Mouse (Mus musculus) stomach, embryonic 16.5 days (tissue): ENCODE measurements around the gene Patj. TPM values are rescaled to one million over a fixed set of nuclear protein-coding genes. Genes with fewer than 3 reads are reported as not detected.

Source experiments
- ATAC-seq: fragments of 200-750 bp; cut with Nextera tagmentation; 2 replicates; pipeline ENCODE4 v1.8.0; 2017; ENCODE audit warnings: moderate number of reproducible peaks, moderate TSS enrichment; ENCODE audit not compliant: insufficient read depth, low FRiP score
- H3K27ac ChIP-seq: fragments of 300-500 bp; sonication (generic); 2 replicates; pipeline ENCODE4 v1.5.1; 2014; ENCODE audit warnings: low read length
- H3K27me3 ChIP-seq: fragments of 300-500 bp; sonication (generic); 2 replicates; pipeline ENCODE4 v1.6.1; 2014; ENCODE audit warnings: low read length, control low read depth, mixed read lengths; ENCODE audit not compliant: control insufficient read depth, insufficient read depth
- H3K36me3 ChIP-seq: fragments of 300-500 bp; sonication (generic); 2 replicates; pipeline ENCODE4 v1.6.1; 2014; ENCODE audit warnings: low read length; ENCODE audit not compliant: control insufficient read depth, insufficient read depth
- H3K4me1 ChIP-seq: fragments of 300-500 bp; sonication (generic); 2 replicates; pipeline ENCODE4 v1.6.1; 2014; ENCODE audit warnings: low read length, control low read depth, mixed read lengths; ENCODE audit not compliant: control insufficient read depth, insufficient read depth
- H3K4me2 ChIP-seq: fragments of 300-500 bp; sonication (generic); 2 replicates; pipeline ENCODE4 v1.6.1; 2014; ENCODE audit warnings: low read depth, low read length, mixed read lengths
- H3K4me3 ChIP-seq: fragments of 300-500 bp; sonication (generic); replicated peaks from 2 replicates; pipeline ENCODE4 v1.5.1; 2014; ENCODE audit warnings: mild to moderate bottlenecking, low read length
- H3K9ac ChIP-seq: fragments of 300-500 bp; sonication (generic); 2 replicates; pipeline ENCODE4 v1.6.1; 2014; ENCODE audit warnings: low read length
- H3K9me3 ChIP-seq: fragments of 300-500 bp; sonication (generic); replicated peaks from 2 replicates; pipeline ENCODE4 v1.6.1; 2016; ENCODE audit warnings: low read length, control low read depth; ENCODE audit not compliant: control insufficient read depth
- WGBS: fragments of 180-500 bp; shearing (Covaris S2); extraction: QIAGEN DNeasy Blood & Tissue Kit; methylation state at CpG from one replicate; pipeline ENCODE4 v1.1.7; 2014; 5-methylcytosine and 5-hydroxymethylcytosine counted together
- polyA plus RNA-seq: library from polyadenylated mRNA; unstranded; fragments of >200 nt; fragmentation: Nextera tagmentation; extraction: Ambion mirVana; gene quantifications from 2 replicates; pipeline ENCODE4 v1.2.1, GENCODE M21; 2015

The Patj gene
- polyA plus RNA-seq, 1 experiment from 2014 or later: 19.0 TPM

DNA sequence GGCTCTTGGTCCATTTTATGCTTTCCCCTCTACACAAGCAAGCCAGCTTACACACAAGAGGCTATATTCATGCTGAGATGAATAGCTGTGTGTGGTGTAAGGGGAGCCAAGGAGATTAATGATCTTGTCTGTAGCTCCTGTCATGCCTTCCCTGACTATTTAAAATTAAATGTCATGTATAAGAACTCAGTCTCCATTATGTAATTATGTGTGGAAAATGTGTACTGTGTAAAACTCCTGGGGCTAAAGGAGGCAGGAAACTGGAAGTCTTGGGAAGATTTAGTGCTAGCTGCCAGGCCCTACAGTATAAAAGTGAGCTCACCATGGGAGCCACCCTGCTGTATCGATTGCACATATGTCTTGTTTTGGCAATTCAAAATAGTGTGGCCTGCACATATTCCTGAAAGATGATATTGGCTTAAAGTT lies 203.0 kb downstream of the Patj start:
- WGBS: 54% methylated on average over 1 of the region's 1 CpGs
- Histone ChIP-seq H3K27me3 (no peaks in the 10 kb centered on the region), H3K9me3 (no peaks in the 10 kb centered on the region), H3K9ac (no peak overlapping the region), H3K4me1 (peaks cover 2% of the 10 kb centered on the region; the same call in 1 of the 2 replicates), H3K4me3 (no peak overlapping the region), H3K36me3 (no peaks in the 10 kb centered on the region), H3K27ac (0 out of 2 replicates have a peak overlapping the region, but pooled peaks have one; percentile 8), H3K4me2 (no peak overlapping the region)
- no peak for ATAC-seq

DNA sequence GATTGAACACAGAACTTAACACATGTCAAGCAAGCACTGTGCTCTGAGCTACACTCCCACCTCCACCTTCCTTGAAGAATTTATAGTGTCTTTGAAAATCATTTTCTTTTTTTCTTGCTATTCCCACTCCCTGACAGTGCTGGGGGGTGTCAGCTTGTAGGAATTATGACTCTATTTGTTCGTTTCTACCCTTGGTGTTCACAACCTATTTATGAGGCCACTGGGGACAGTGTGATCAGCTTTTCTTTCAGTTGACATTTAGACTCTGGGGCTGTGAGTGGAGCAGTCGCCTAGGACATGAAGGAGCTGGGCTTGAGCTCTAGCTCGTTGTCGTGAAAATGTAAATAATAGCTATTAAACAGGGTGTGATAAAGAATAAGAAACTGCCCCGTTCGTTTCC lies 203.8 kb downstream of the Patj start:
- 47% methylated on average over 6 of the region's 6 CpGs for WGBS
- Histone ChIP-seq H3K4me2 (no peak overlapping the region), H3K9me3 (no peaks in the 10 kb centered on the region), H3K9ac (no peak overlapping the region), H3K27ac (no peak overlapping the region), H3K27me3 (no peaks in the 10 kb centered on the region), H3K4me1 (peaks cover 2% of the 10 kb centered on the region; the same call in 1 of the 2 replicates), H3K4me3 (no peak overlapping the region), H3K36me3 (no peaks in the 10 kb centered on the region)
- no peak; the same call in 1 of the 2 replicates for ATAC-seq

DNA sequence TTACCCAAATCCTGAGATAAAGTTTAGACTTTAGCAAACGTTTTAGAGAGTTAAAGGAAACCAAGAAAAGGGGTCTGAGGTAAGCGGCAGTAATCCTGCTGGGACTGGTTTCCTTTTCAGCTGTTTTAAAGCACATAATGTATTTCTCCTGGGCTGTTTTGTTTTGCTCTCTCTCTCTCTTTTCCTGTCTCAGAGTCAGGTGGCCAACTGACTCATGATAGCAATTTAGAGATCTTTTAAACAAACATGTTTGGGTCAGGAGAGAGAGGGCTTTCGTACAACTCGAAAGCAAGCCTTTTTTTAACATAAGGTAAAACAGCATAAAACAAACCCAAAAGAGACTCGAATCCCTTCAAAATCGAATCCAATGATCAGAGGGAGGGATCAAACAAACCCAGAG lies 207.5 kb downstream of the Patj start:
- H3K9ac ChIP-seq: no peak overlapping the region
- no peaks in the 10 kb centered on the region for H3K9me3 ChIP-seq
- no peak overlapping the region for H3K4me3 ChIP-seq
- no peak overlapping the region for H3K4me2 ChIP-seq
- H3K27me3 ChIP-seq: no peaks in the 10 kb centered on the region
- no peak for ATAC-seq
- H3K36me3 ChIP-seq: no peaks in the 10 kb centered on the region
- peaks cover 2% of the 10 kb centered on the region; the same call in 1 of the 2 replicates for H3K4me1 ChIP-seq
- H3K27ac ChIP-seq: no peak overlapping the region
- WGBS: 25% methylated on average over 6 of the region's 6 CpGs

DNA sequence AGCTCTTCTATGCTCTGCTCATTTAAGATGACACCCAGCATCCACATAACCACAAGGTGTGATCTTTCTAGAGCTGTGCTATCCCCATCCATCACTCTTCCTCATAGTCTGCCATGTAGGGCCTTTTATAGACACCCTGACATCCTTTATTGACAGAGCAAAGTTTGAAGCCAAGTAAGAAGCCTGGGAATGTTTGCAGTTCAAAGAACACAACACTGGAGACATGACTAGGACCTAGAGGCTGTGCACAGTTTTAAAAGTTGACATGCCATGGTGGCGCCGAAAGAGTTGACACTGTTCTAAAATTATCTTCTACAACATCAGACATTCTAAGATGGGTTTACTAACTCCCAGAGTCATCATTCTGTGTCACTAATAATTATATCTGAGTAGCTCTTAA lies 214.9 kb downstream of the Patj start:
- no peaks in the 10 kb centered on the region for H3K4me1 ChIP-seq
- ATAC-seq: no peak

DNA sequence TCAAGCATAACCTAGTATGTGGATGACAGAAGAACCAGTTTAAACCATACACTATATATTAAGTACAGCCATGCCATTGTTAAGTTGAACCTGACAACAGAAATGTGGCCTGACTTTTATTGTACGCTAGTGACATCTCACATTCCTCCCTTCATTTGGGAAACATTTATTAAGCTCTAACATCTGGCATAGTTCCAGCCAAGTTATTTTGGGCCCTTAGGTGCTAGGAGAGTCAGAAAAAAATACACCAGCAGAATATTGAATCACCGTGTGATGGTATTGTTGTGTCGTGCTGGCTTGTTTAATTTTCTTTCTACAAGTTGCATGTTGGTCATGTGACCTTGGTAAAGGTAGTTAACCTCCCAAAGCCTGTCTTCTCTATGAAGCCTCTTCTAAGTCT lies 218.8 kb downstream of the Patj start:
- no peak overlapping the region for H3K27ac ChIP-seq
- H3K9ac ChIP-seq: no peak overlapping the region
- no peak overlapping the region for H3K4me3 ChIP-seq
- WGBS: 82% methylated on average over 3 of the region's 3 CpGs
- no peaks in the 10 kb centered on the region for H3K4me1 ChIP-seq
- H3K9me3 ChIP-seq: no peaks in the 10 kb centered on the region
- H3K27me3 ChIP-seq: no peaks in the 10 kb centered on the region
- no peak for ATAC-seq
- H3K4me2 ChIP-seq: no peak overlapping the region
- H3K36me3 ChIP-seq: no peaks in the 10 kb centered on the region

More for the DNA sequence above, 214.9 kb downstream of the Patj start:
- Histone ChIP-seq H3K9ac (no peak overlapping the region), H3K36me3 (no peaks in the 10 kb centered on the region), H3K4me2 (no peak overlapping the region), H3K27me3 (no peaks in the 10 kb centered on the region), H3K27ac (no peak overlapping the region), H3K9me3 (no peaks in the 10 kb centered on the region), H3K4me3 (no peak overlapping the region)
- WGBS: 67% methylated on average over 2 of the region's 2 CpGs

DNA sequence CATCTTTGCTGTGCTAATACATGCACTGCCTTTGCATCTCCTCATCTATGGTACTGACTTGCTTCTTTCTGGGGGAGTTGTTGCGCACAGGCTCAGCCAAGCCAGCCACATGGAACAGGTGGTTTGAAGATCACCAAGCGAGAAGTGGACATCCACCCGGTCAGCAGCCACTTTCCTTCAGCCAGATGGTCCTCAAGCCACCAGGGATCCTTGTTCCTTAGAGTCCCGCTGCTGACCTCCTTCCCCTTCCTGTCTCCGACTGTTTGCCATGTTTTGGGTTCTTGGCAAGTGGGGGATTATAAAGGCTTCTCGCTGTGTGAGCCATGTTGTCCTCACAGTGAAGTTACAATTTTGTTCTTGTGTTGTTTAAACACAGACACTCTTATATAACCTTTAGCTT lies 223.6 kb downstream of the Patj start:
- no peaks in the 10 kb centered on the region for H3K9me3 ChIP-seq
- no peak overlapping the region for H3K9ac ChIP-seq
- peaks cover 5% of the 10 kb centered on the region; the same call in 1 of the 2 replicates for H3K4me1 ChIP-seq
- H3K4me3 ChIP-seq: no peak overlapping the region
- 85% methylated on average over 6 of the region's 6 CpGs for WGBS
- no peaks in the 10 kb centered on the region for H3K27me3 ChIP-seq
- no peak overlapping the region for H3K27ac ChIP-seq
- H3K4me2 ChIP-seq: no peak overlapping the region
- no peaks in the 10 kb centered on the region for H3K36me3 ChIP-seq
- no peak for ATAC-seq

DNA sequence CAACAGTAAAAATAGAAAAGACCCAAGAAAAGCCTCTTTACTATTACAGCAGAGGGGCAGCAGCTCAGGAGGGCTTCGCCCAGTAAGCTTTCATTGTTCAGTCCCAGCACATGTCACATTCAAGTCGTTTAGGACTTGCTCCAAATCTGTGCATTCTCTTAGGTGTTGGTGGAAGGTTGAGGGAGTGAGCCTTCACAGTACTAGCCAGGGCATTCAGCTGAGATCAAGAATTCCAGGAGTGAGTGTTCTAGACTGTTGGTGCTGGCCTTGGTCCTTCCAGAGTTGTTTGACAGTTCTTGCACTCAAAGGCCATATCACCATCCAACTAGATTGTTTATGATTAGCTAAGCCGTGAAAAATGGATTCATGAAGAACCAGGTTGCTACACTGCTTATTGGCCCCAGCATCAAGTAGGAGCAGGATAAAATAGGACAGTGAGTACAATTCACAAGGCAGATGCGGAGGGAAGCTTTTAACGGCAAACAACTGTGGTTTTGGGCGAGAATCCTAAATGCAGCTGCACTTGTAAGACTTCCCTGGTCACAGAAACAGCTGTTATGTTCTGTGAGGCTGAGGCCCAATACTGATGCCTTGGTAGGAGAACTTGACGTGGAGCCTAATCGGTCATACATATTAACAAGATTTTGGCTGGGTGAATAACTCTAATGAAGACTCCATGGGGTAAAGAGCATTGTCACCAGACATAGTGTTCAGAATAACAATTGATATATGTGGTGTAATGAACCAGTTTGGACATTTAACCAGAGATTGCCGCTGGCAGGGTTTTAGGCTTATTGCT lies 225.6 kb downstream of the Patj start:
- H3K27ac ChIP-seq: 0 out of 2 replicates have a peak overlapping the region, but pooled peaks have one; percentile 18
- H3K9ac ChIP-seq: no peak overlapping the region
- no peak overlapping the region for H3K4me2 ChIP-seq
- no peaks in the 10 kb centered on the region for H3K27me3 ChIP-seq
- no peaks in the 10 kb centered on the region for H3K36me3 ChIP-seq
- H3K4me1 ChIP-seq: peaks cover 5% of the 10 kb centered on the region; the same call in 1 of the 2 replicates
- no peak overlapping the region for H3K4me3 ChIP-seq
- 0 out of 2 replicates have a peak, but pooled peaks have one; percentile 35 for ATAC-seq
- H3K9me3 ChIP-seq: no peaks in the 10 kb centered on the region
- WGBS: 69% methylated on average over 9 of the region's 9 CpGs

DNA sequence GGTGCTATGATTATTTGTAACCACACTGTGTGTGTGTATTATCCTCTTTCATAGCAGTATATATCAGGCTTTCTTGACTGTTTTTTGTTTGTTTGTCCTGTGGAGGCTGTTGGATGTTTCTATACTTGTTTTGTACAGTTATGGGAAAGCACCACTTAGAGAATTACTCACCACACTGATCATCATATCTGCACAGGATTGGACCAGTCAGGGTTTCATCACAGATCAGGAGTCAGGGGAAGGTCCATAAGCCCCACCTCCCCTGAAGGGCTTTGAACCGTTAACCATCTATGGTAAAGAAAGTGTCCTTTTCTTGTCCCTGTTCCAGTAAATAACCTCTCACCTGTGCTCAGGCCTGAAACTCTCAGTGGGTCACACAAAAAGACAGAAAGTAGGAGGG lies 226.6 kb downstream of the Patj start:
- Histone ChIP-seq H3K4me3 (no peak overlapping the region), H3K9ac (no peak overlapping the region), H3K27me3 (no peaks in the 10 kb centered on the region), H3K4me1 (peaks cover 5% of the 10 kb centered on the region; the same call in 1 of the 2 replicates), H3K4me2 (no peak overlapping the region), H3K36me3 (no peaks in the 10 kb centered on the region), H3K27ac (peak overlapping the region; percentile 73), H3K9me3 (no peaks in the 10 kb centered on the region)
- 45% methylated on average over 1 of the region's 1 CpGs for WGBS
- no peak for ATAC-seq

DNA sequence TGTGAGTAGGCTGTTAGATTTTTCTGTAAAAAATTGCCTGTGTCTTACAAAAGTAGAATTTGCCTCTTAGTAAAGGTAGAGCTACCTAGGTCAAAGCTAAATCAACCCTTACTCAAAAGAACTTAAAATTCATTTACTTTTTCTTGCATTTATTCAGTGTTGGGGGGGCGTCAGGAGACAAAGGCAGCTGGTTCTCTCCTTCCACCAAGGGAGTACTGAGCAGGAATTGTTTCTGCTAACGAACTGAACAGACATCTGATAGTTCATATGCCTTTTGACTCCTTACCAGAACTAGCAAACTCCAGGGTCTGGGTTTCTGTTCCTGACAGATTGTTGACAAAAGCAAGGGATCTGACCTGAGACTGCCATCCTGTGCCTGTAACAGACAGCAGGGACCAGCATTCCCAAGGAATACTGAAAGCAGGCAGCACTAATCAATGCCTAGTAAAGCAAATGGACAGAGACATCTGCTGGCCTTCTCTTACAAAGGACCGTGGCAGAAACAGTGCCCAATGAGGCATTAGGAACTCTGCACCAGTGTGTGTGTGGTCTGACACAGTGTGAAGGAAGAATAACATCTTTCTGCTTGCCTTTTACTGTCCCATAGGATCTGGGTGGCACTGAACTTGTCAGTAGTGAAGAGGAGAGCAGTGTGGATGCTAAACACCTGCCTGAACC lies 227.6 kb downstream of the Patj start:
- H3K27ac ChIP-seq: peak overlapping the region; percentile 73
- H3K9ac ChIP-seq: no peak overlapping the region
- peaks cover 5% of the 10 kb centered on the region; the same call in 1 of the 2 replicates for H3K4me1 ChIP-seq
- H3K4me3 ChIP-seq: no peak overlapping the region
- peak; percentile 37; the same call in 1 of the 2 replicates for ATAC-seq
- 36% methylated on average over 3 of the region's 3 CpGs for WGBS
- no peaks in the 10 kb centered on the region for H3K9me3 ChIP-seq
- no peaks in the 10 kb centered on the region for H3K27me3 ChIP-seq
- no peaks in the 10 kb centered on the region for H3K36me3 ChIP-seq
- H3K4me2 ChIP-seq: no peak overlapping the region
